Mouse (Mus musculus): ENCODE results near the gene Tom1. TPM values are rescaled to one million over a fixed set of nuclear protein-coding genes. Genes with fewer than 3 reads are reported as not detected.

Tom1 gene
- polyA plus RNA-seq, 1 experiment: 25.4 TPM

DNA sequence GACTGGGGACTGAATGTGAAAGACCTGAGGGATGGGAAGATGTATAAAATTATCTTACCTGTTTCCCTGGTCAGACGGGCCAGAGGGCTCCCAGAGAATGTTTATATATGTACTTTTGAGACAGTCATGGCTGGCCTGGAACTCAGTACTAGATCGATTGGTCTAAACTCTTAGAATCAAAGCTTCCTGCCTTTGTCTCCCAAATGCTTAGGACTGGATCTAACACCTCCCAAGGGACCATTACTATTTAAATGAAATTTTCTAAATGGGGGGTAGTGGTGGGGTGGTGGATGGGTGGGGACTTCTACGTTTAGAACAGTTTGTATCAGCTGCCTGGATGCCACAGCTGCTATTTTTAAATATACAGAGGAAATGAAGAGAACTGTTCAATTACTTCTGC lies 19.5 kb upstream of the Tom1 start:
- Histone ChIP-seq H3K4me1 (ENCODE audit: control insufficient read depth, insufficient read depth, low read length) (peaks cover 5% of the 10 kb centered on the region), H3K27ac (ENCODE audit: insufficient read depth, low read length) (no peak overlapping the region), H3K4me3 (ENCODE audit: insufficient read depth, low read length) (no peak overlapping the region)
- TF ChIP-seq CTCF (IDR thresholded peaks at IDR 0.05; ENCODE audit: borderline replicate concordance, insufficient read depth, low read length): no peak

- H3K27ac ChIP-seq (ENCODE audit: insufficient read depth, low read length): no peak overlapping the region
- TF ChIP-seq CTCF (IDR thresholded peaks at IDR 0.05; ENCODE audit: borderline replicate concordance, insufficient read depth, low read length) (no peak), POLR2A (IDR thresholded peaks at IDR 0.05; ENCODE audit: low read depth, low read length) (no peak)
- peaks cover 5% of the 10 kb centered on the region for H3K4me1 ChIP-seq (ENCODE audit: control insufficient read depth, insufficient read depth, low read length)
- no peak overlapping the region for H3K4me3 ChIP-seq (ENCODE audit: insufficient read depth, low read length)
Measured at GRCm38 (mm10) chr8:75015981-75016380, 17.5 kb upstream of the Tom1 start.

GRCm38 (mm10) chr8:75016422-75016821 lies 17.1 kb upstream of the Tom1 start:
- Histone ChIP-seq H3K27ac (ENCODE audit: insufficient read depth, low read length) (no peak overlapping the region), H3K4me3 (ENCODE audit: insufficient read depth, low read length) (no peak overlapping the region), H3K4me1 (ENCODE audit: control insufficient read depth, insufficient read depth, low read length) (peaks cover 5% of the 10 kb centered on the region)
- TF ChIP-seq POLR2A (IDR thresholded peaks at IDR 0.05; ENCODE audit: low read depth, low read length): no peak
- no peak for TF ChIP-seq CTCF (IDR thresholded peaks at IDR 0.05; ENCODE audit: borderline replicate concordance, insufficient read depth, low read length)

- H3K4me3 ChIP-seq (ENCODE audit: insufficient read depth, low read length): no peak overlapping the region
Measured at GRCm38 (mm10) chr8:75018274-75018972, 15.1 kb upstream of the Tom1 start.

DNA sequence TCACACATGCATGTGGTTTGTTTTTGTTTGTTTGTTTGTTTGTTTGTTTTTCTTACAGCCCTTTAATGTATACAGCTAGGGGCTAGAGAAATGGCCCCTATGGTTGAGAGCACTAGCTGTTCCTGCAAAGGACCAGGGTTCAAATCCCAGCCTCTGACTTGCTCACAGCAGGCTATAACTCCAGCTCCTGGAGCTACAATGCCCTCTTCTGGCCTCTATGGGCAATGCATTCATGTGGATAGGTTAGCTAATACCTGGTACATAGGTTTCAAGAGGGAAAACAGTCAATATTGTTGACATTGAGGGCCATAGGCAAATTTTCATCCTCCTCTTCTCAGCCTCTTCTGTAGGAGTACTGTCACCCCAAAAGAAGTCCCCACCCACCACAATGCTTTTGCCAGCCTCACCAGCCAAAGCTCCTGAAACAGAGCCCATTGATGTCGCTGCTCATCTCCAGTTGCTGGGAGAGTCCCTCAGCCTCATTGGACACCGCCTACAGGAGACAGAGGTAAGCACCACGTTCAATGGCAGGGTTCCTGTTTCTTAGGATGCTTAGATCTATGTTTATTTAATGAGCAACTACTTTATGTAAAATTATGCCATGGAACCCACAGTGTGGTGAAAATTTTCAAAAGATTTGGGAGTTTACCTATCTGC lies 9.7 kb upstream of the Tom1 start:
- no peak for TF ChIP-seq CTCF (IDR thresholded peaks at IDR 0.05; ENCODE audit: borderline replicate concordance, insufficient read depth, low read length)
- TF ChIP-seq POLR2A (IDR thresholded peaks at IDR 0.05; ENCODE audit: low read depth, low read length): no peak

More at GRCm38 (mm10) chr8:75018274-75018972, 15.1 kb upstream of the Tom1 start:
- peak overlapping the region; percentile 56 for H3K27ac ChIP-seq (ENCODE audit: insufficient read depth, low read length)
- peaks cover 5% of the 10 kb centered on the region for H3K4me1 ChIP-seq (ENCODE audit: control insufficient read depth, insufficient read depth, low read length)
- TF ChIP-seq CTCF (IDR thresholded peaks at IDR 0.05; ENCODE audit: borderline replicate concordance, insufficient read depth, low read length) (no peak), POLR2A (IDR thresholded peaks at IDR 0.05; ENCODE audit: low read depth, low read length) (no peak)

DNA sequence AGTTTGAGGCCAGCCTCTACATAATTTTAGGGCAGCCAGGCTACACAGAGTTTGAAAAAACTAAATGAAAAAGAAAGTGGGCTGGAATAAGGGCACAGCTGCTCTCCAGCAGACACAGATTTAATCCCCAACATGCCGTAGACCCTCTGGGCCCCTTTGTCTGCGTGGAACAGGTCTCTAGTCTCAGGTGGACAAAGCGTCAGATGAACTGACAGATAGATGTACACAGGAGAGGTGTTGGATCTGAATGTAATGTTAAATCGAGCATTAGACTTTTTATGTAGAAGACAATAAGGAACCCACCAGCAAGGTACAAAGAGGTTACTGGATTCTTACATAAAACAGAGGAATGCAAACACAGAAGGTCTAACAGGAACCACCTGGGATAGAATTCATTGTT lies 7.7 kb upstream of the Tom1 start:
- Histone ChIP-seq H3K4me3 (ENCODE audit: insufficient read depth, low read length) (no peak overlapping the region), H3K4me1 (ENCODE audit: control insufficient read depth, insufficient read depth, low read length) (no peaks in the 10 kb centered on the region), H3K27ac (ENCODE audit: insufficient read depth, low read length) (no peak overlapping the region)
- TF ChIP-seq POLR2A (IDR thresholded peaks at IDR 0.05; ENCODE audit: low read depth, low read length): no peak
- no peak for TF ChIP-seq CTCF (IDR thresholded peaks at IDR 0.05; ENCODE audit: borderline replicate concordance, insufficient read depth, low read length)

More for the DNA sequence above, 9.7 kb upstream of the Tom1 start:
- Histone ChIP-seq H3K27ac (ENCODE audit: insufficient read depth, low read length) (no peak overlapping the region), H3K4me1 (ENCODE audit: control insufficient read depth, insufficient read depth, low read length) (peaks cover 1% of the 10 kb centered on the region; the same call in 1 of the 2 replicates), H3K4me3 (ENCODE audit: insufficient read depth, low read length) (no peak overlapping the region)

GRCm38 (mm10) chr8:75030453-75031024 lies 3.0 kb upstream of the Tom1 start:
- peaks cover 7% of the 10 kb centered on the region for H3K4me1 ChIP-seq (ENCODE audit: control insufficient read depth, insufficient read depth, low read length)
- H3K4me3 ChIP-seq (ENCODE audit: insufficient read depth, low read length): no peak overlapping the region
- no peak overlapping the region for H3K27ac ChIP-seq (ENCODE audit: insufficient read depth, low read length)
- TF ChIP-seq CTCF (IDR thresholded peaks at IDR 0.05; ENCODE audit: borderline replicate concordance, insufficient read depth, low read length) (no peak), POLR2A (IDR thresholded peaks at IDR 0.05; ENCODE audit: low read depth, low read length) (no peak)

GRCm38 (mm10) chr8:75032961-75033360 lies 544 bp upstream of the Tom1 start:
- Histone ChIP-seq H3K4me3 (ENCODE audit: insufficient read depth, low read length) (no peak overlapping the region), H3K27ac (ENCODE audit: insufficient read depth, low read length) (no peak overlapping the region; the same call in 1 of the 2 replicates), H3K4me1 (ENCODE audit: control insufficient read depth, insufficient read depth, low read length) (peaks cover 7% of the 10 kb centered on the region)
- TF ChIP-seq CTCF (IDR thresholded peaks at IDR 0.05; ENCODE audit: borderline replicate concordance, insufficient read depth, low read length): no peak
- no peak for TF ChIP-seq POLR2A (IDR thresholded peaks at IDR 0.05; ENCODE audit: low read depth, low read length)

DNA sequence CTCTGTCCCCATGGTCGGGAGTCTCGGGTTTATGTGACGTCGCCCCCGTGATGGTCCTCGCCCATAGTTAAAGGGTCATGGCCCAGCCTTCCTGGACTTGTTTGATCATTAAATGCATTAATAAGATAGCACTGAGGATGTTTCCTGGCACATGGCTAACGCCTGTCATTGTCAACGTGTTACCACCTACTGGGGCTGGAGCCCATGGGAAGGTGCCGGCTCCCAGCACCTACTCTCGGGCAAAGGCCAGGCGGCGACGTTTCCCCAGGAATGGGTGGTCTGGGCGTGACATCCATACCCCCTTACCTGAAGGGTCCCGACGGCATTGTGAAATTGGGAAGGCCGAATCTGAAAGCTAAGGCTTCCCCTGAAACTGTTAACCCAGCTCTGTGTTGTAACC lies 780 bp downstream of the Tom1 start:
- Histone ChIP-seq H3K27ac (ENCODE audit: insufficient read depth, low read length) (peak overlapping the region; percentile 21; the same call in 1 of the 2 replicates), H3K4me3 (ENCODE audit: insufficient read depth, low read length) (peak overlapping the region; percentile 68), H3K4me1 (ENCODE audit: control insufficient read depth, insufficient read depth, low read length) (peaks cover 7% of the 10 kb centered on the region)
- TF ChIP-seq POLR2A (IDR thresholded peaks at IDR 0.05; ENCODE audit: low read depth, low read length): no peak

DNA sequence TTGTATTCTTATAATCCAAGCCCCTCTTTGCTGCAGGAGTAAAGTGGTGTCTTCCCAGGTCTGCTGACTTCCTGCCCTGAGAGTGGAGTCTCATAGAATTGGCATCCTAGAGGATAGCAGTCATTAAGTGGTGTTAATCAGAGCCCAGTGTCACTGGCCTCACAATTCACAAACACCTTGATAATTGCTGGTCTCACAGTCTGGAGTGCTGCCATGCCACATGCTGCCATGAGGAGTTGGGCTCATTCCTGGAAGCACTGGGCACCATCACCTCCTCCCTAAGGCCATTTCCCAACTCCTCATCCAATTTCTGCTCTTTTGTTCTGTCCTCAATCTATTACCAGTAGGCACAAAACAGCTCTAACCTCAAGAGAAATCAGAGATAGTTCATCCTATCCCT lies 2.1 kb downstream of the Tom1 start:
- Histone ChIP-seq H3K4me1 (ENCODE audit: control insufficient read depth, insufficient read depth, low read length) (peaks cover 11% of the 10 kb centered on the region), H3K4me3 (ENCODE audit: insufficient read depth, low read length) (no peak overlapping the region), H3K27ac (ENCODE audit: insufficient read depth, low read length) (no peak overlapping the region)
- no peak for TF ChIP-seq POLR2A (IDR thresholded peaks at IDR 0.05; ENCODE audit: low read depth, low read length)
- TF ChIP-seq CTCF (IDR thresholded peaks at IDR 0.05; ENCODE audit: borderline replicate concordance, insufficient read depth, low read length): no peak
